Mouse (Mus musculus) intestine, postnatal 0 days (tissue): ENCODE results near the gene Tmem205. TPM values are rescaled to one million over a fixed set of nuclear protein-coding genes. Genes with fewer than 3 reads are reported as not detected.

ENCODE experiments used
- ATAC-seq: fragments of 200-750 bp; cut with Nextera tagmentation; 2 replicates; pipeline ENCODE4 v1.8.0; 2017; ENCODE audit warnings: mild to moderate bottlenecking, moderate TSS enrichment, moderate library complexity
- H3K27ac ChIP-seq: fragments of 300-500 bp; sonication (generic); 2 replicates; pipeline ENCODE4 v1.5.1; 2014; ENCODE audit warnings: mild to moderate bottlenecking, low read depth, low read length, moderate library complexity
- H3K27me3 ChIP-seq: fragments of 300-500 bp; sonication (generic); replicated peaks from 2 replicates; pipeline ENCODE4 v1.6.1; 2014; ENCODE audit warnings: low read length, mixed read lengths; ENCODE audit not compliant: control insufficient read depth, insufficient read depth
- H3K36me3 ChIP-seq: fragments of 300-500 bp; sonication (generic); 2 replicates; pipeline ENCODE4 v1.6.1; 2014; ENCODE audit warnings: mild to moderate bottlenecking, moderate library complexity; ENCODE audit not compliant: control insufficient read depth, insufficient read depth
- H3K4me1 ChIP-seq: fragments of 300-500 bp; sonication (generic); replicated peaks from 2 replicates; pipeline ENCODE4 v1.6.1; 2014; ENCODE audit warnings: antibody characterized with exemption, low read length, mixed read lengths; ENCODE audit not compliant: control insufficient read depth, insufficient read depth
- H3K4me2 ChIP-seq: fragments of 300-500 bp; sonication (generic); replicated peaks from 2 replicates; pipeline ENCODE4 v1.6.1; 2014; ENCODE audit warnings: low read depth, mild to moderate bottlenecking, moderate library complexity
- H3K4me3 ChIP-seq: fragments of 300-500 bp; sonication (generic); 2 replicates; pipeline ENCODE4 v1.5.1; 2014; ENCODE audit warnings: low read depth, low read length
- H3K9ac ChIP-seq: fragments of 300-500 bp; sonication (generic); 2 replicates; pipeline ENCODE4 v1.6.1; 2014; ENCODE audit warnings: mild to moderate bottlenecking, low read depth, low read length
- H3K9me3 ChIP-seq: fragments of 300-500 bp; sonication (generic); 2 replicates; pipeline ENCODE4 v1.6.1; 2016; ENCODE audit warnings: mixed run types; ENCODE audit not compliant: control insufficient read depth
- CTCF ChIP-seq: sonication (generic); IDR thresholded peaks from 2 replicates; pipeline ENCODE4 v1.5.1; 2016; ENCODE audit warnings: low read depth, mild to moderate bottlenecking, control low read depth, antibody characterized with exemption, moderate library complexity
- WGBS: fragments of 180-500 bp; shearing (Covaris S2); extraction: QIAGEN DNeasy Blood & Tissue Kit; methylation state at CpG from one replicate; pipeline ENCODE4 v1.1.7; 2014; 5-methylcytosine and 5-hydroxymethylcytosine counted together
- polyA plus RNA-seq: library from polyadenylated mRNA; unstranded; fragments of >200 nt; fragmentation: Nextera tagmentation; extraction: Ambion mirVana; gene quantifications from 2 replicates; pipeline ENCODE4 v1.2.1, GENCODE M21; 2015

The Tmem205 gene
- polyA plus RNA-seq, 1 experiment from 2014 or later, result 88.2 TPM

DNA sequence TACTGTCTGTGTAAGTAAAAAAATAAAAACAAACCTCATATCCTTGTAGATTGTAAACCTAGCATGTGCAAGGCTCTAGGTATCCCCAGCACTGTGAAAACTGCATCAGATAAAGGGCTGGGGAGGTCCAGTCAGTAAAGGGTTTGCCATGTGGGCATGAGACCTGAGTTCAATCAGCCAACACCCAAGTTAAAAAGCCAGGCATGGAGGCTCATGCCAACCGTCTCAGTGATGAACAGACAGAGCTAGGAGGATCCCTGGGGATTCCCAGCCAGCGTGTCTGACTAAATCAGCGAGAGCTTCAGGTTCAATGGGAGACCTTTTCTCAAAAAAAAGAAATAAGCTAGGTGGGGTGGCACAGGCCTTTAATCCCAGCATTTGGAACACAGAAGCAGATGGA is 2.3 kb downstream of the Tmem205 start:
- ATAC-seq, result no peak
- H3K27ac ChIP-seq, result no peak overlapping the region
- TF ChIP-seq CTCF, result no peak

DNA sequence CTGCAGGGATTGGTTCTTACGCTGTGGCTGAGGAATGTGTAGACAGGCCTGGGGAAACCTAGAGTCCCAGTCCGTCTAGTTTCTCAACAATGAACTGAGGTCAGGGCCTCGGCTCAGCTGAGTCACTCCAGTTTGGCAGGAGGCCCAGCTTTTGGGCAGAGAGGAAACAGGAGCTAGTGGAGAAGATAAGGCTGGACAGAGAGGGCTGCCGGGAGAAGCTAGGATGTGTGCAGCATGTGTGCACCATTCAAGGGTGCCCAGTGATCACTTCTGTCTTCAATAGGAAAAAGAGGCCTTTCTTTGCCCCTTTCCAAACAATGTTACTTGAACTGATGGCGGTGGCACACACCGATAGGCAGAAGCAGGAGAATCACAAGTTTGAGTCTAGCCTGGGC is 3.3 kb downstream of the Tmem205 start:
- no peak for ATAC-seq
- Histone ChIP-seq H3K27ac (no peak overlapping the region), H3K4me1 (peaks cover 5% of the 10 kb centered on the region; the same call in 1 of the 2 replicates), H3K36me3 (no peaks in the 10 kb centered on the region; the same call in 1 of the 2 replicates), H3K4me3 (no peak overlapping the region), H3K27me3 (no peaks in the 10 kb centered on the region), H3K9me3 (no peaks in the 10 kb centered on the region), H3K4me2 (no peak overlapping the region), H3K9ac (no peak overlapping the region)
- 33% methylated on average over 6 of the region's 6 CpGs for WGBS
- TF ChIP-seq CTCF, result no peak

More for the DNA sequence above, 2.3 kb downstream of the Tmem205 start:
- H3K4me2 ChIP-seq, result no peak overlapping the region
- no peaks in the 10 kb centered on the region for H3K27me3 ChIP-seq
- 94% methylated on average over 3 of the region's 3 CpGs for WGBS
- peaks cover 5% of the 10 kb centered on the region; the same call in 1 of the 2 replicates for H3K4me1 ChIP-seq
- H3K36me3 ChIP-seq, result no peaks in the 10 kb centered on the region; the same call in 1 of the 2 replicates
- no peak overlapping the region for H3K4me3 ChIP-seq
- no peaks in the 10 kb centered on the region for H3K9me3 ChIP-seq
- no peak overlapping the region for H3K9ac ChIP-seq

- Histone ChIP-seq H3K4me1 (peaks cover 5% of the 10 kb centered on the region; the same call in 1 of the 2 replicates), H3K27ac (no peak overlapping the region), H3K9ac (no peak overlapping the region), H3K36me3 (no peaks in the 10 kb centered on the region; the same call in 1 of the 2 replicates), H3K4me3 (no peak overlapping the region), H3K27me3 (no peaks in the 10 kb centered on the region), H3K4me2 (no peak overlapping the region), H3K9me3 (no peaks in the 10 kb centered on the region)
- ATAC-seq, result no peak
- WGBS, result 48% methylated on average over 3 of the region's 3 CpGs
- TF ChIP-seq CTCF, result no peak
Measured at GRCm38 (mm10) chr9:21923490-21924098, 3.8 kb downstream of the Tmem205 start.

- Histone ChIP-seq H3K4me3 (no peak overlapping the region), H3K4me2 (no peak overlapping the region), H3K9ac (no peak overlapping the region), H3K36me3 (no peaks in the 10 kb centered on the region; the same call in 1 of the 2 replicates), H3K9me3 (no peaks in the 10 kb centered on the region), H3K27ac (no peak overlapping the region), H3K4me1 (peaks cover 5% of the 10 kb centered on the region; the same call in 1 of the 2 replicates), H3K27me3 (no peaks in the 10 kb centered on the region)
- 92% methylated on average over 4 of the region's 4 CpGs for WGBS
- no peak for TF ChIP-seq CTCF
- no peak for ATAC-seq
Measured at GRCm38 (mm10) chr9:21923036-21923435, 4.3 kb downstream of the Tmem205 start.

- H3K4me2 ChIP-seq, result peak overlapping the region; percentile 97; the same call in 1 of the 2 replicates
- no peaks in the 10 kb centered on the region for H3K4me1 ChIP-seq
- 26% methylated on average over 5 of the region's 5 CpGs for WGBS
- no peak overlapping the region for H3K27ac ChIP-seq
- no peak overlapping the region for H3K9ac ChIP-seq
- H3K9me3 ChIP-seq, result no peaks in the 10 kb centered on the region
- no peak for ATAC-seq
- no peak overlapping the region for H3K4me3 ChIP-seq
- H3K27me3 ChIP-seq, result no peaks in the 10 kb centered on the region
- H3K36me3 ChIP-seq, result peaks cover 11% of the 10 kb centered on the region; the same call in 1 of the 2 replicates
- no peak for TF ChIP-seq CTCF
Measured at GRCm38 (mm10) chr9:21918692-21919384, 8.5 kb downstream of the Tmem205 start.

GRCm38 (mm10) chr9:21918035-21918592 is 9.2 kb downstream of the Tmem205 start, which contains the start of gene Rab3d:
Gene Rab3d, minus strand, starts transcription at chr9:21918192.
- peak; percentile 89 for ATAC-seq
- Histone ChIP-seq H3K4me2 (peak within 1 kb of the TSS; percentile 97), H3K27me3 (no peaks in the 10 kb centered on the region), H3K9me3 (no peaks in the 10 kb centered on the region), H3K36me3 (peaks cover 11% of the 10 kb centered on the region; the same call in 1 of the 2 replicates), H3K27ac (peak within 1 kb of the TSS; percentile 61), H3K9ac (peak within 1 kb of the TSS; percentile 53), H3K4me1 (no peaks in the 10 kb centered on the region), H3K4me3 (peak within 1 kb of the TSS; percentile 65)
- no peak for TF ChIP-seq CTCF
- under 1% methylated on average over 36 of the region's 36 CpGs for WGBS
